Mouse (Mus musculus) midbrain, embryonic 16.5 days (tissue): ENCODE measurements around the gene Mtcl1. TPM values are rescaled to one million over a fixed set of nuclear protein-coding genes. Genes with fewer than 3 reads are reported as not detected.

ENCODE experiments used
- ATAC-seq: fragments of 200-750 bp; cut with Nextera tagmentation; 2 replicates; pipeline ENCODE4 v1.8.0; 2017; ENCODE audit warnings: moderate TSS enrichment
- H3K27ac ChIP-seq: fragments of 300-500 bp; sonication (generic); 2 replicates; pipeline ENCODE4 v1.5.1; 2014; ENCODE audit warnings: mild to moderate bottlenecking, low read length, mixed read lengths
- H3K27me3 ChIP-seq: fragments of 300-500 bp; sonication (generic); 2 replicates; pipeline ENCODE4 v1.6.1; 2014; ENCODE audit warnings: low read depth, low read length, mixed read lengths; ENCODE audit not compliant: control insufficient read depth, insufficient read depth
- H3K36me3 ChIP-seq: fragments of 300-500 bp; sonication (generic); 2 replicates; pipeline ENCODE4 v1.6.1; 2014; ENCODE audit warnings: mild to moderate bottlenecking, low read length, moderate library complexity, mixed read lengths; ENCODE audit not compliant: control insufficient read depth, insufficient read depth
- H3K4me1 ChIP-seq: fragments of 300-500 bp; sonication (generic); 2 replicates; pipeline ENCODE4 v1.6.1; 2014; ENCODE audit warnings: mild to moderate bottlenecking, low read length, mixed read lengths; ENCODE audit not compliant: control insufficient read depth, insufficient read depth
- H3K4me2 ChIP-seq: fragments of 300-500 bp; sonication (generic); 2 replicates; pipeline ENCODE4 v1.6.1; 2014; ENCODE audit warnings: mild to moderate bottlenecking, low read length, mixed read lengths
- H3K4me3 ChIP-seq: fragments of 300-500 bp; sonication (generic); 2 replicates; pipeline ENCODE4 v1.5.1; 2014; ENCODE audit warnings: low read depth, mild to moderate bottlenecking, low read length, moderate library complexity, mixed read lengths
- H3K9ac ChIP-seq: fragments of 300-500 bp; sonication (generic); 2 replicates; pipeline ENCODE4 v1.6.1; 2014; ENCODE audit warnings: low read depth, low read length, mixed read lengths
- H3K9me3 ChIP-seq: fragments of 300-500 bp; sonication (generic); replicated peaks from 2 replicates; pipeline ENCODE4 v1.6.1; 2014; ENCODE audit warnings: mild to moderate bottlenecking, low read length, mixed read lengths; ENCODE audit not compliant: control insufficient read depth, poor library complexity, severe bottlenecking
- WGBS: fragments of 180-500 bp; shearing (Covaris S2); extraction: QIAGEN DNeasy Blood & Tissue Kit; methylation state at CpG from one replicate; pipeline ENCODE4 v1.1.7; 2014; 5-methylcytosine and 5-hydroxymethylcytosine counted together
- polyA plus RNA-seq: library from polyadenylated mRNA; unstranded; fragments of >200 nt; fragmentation: Nextera tagmentation; extraction: Ambion mirVana; gene quantifications from 2 replicates; pipeline ENCODE4 v1.2.1, GENCODE M21; 2015

Gene Mtcl1
- polyA plus RNA-seq, 1 experiment from 2014 or later = 29.4 TPM

GRCm38 (mm10) chr17:66481295-66481694 is 31.7 kb upstream of the Mtcl1 start:
- Histone ChIP-seq H3K4me3 (no peak overlapping the region), H3K4me1 (peaks cover 11% of the 10 kb centered on the region), H3K9ac (no peak overlapping the region), H3K27me3 (no peaks in the 10 kb centered on the region), H3K36me3 (no peaks in the 10 kb centered on the region), H3K4me2 (no peak overlapping the region), H3K9me3 (no peaks in the 10 kb centered on the region), H3K27ac (no peak overlapping the region)
- ATAC-seq = no peak
- 63% methylated on average over 4 of the region's 5 CpGs for WGBS

GRCm38 (mm10) chr17:66480491-66481278 is 31.1 kb upstream of the Mtcl1 start:
- Histone ChIP-seq H3K36me3 (no peaks in the 10 kb centered on the region), H3K9ac (no peak overlapping the region), H3K27me3 (no peaks in the 10 kb centered on the region), H3K27ac (peak overlapping the region; percentile 74; the same call in 1 of the 2 replicates), H3K9me3 (no peaks in the 10 kb centered on the region), H3K4me2 (peak overlapping the region; percentile 48), H3K4me3 (no peak overlapping the region), H3K4me1 (peaks cover 11% of the 10 kb centered on the region)
- peak; percentile 37 for ATAC-seq
- 13% methylated on average over 17 of the region's 17 CpGs for WGBS

GRCm38 (mm10) chr17:66479813-66480490 is 30.4 kb upstream of the Mtcl1 start:
- peak overlapping the region; percentile 32; the same call in 1 of the 2 replicates for H3K9ac ChIP-seq
- H3K36me3 ChIP-seq = no peaks in the 10 kb centered on the region
- no peaks in the 10 kb centered on the region for H3K27me3 ChIP-seq
- 5% methylated on average over 21 of the region's 21 CpGs for WGBS
- peaks cover 11% of the 10 kb centered on the region for H3K4me1 ChIP-seq
- peak; percentile 84 for ATAC-seq
- H3K4me3 ChIP-seq = 0 out of 2 replicates have a peak overlapping the region, but pooled peaks have one; percentile 1
- H3K27ac ChIP-seq = peak overlapping the region; percentile 74
- H3K4me2 ChIP-seq = peak overlapping the region; percentile 48
- no peaks in the 10 kb centered on the region for H3K9me3 ChIP-seq

GRCm38 (mm10) chr17:66479311-66479710 is 29.8 kb upstream of the Mtcl1 start:
- H3K4me3 ChIP-seq = peak overlapping the region; percentile 19; the same call in 1 of the 2 replicates
- peak; percentile 91 for ATAC-seq
- H3K36me3 ChIP-seq = no peaks in the 10 kb centered on the region
- peak overlapping the region; percentile 49 for H3K9ac ChIP-seq
- H3K9me3 ChIP-seq = peaks cover 4% of the 10 kb centered on the region; the same call in 1 of the 2 replicates
- H3K4me2 ChIP-seq = peak overlapping the region; percentile 48
- peak overlapping the region; percentile 74 for H3K27ac ChIP-seq
- 1% methylated on average over 13 of the region's 13 CpGs for WGBS
- peaks cover 11% of the 10 kb centered on the region for H3K4me1 ChIP-seq
- H3K27me3 ChIP-seq = no peaks in the 10 kb centered on the region

- H3K27ac ChIP-seq = no peak overlapping the region
- no peaks in the 10 kb centered on the region for H3K27me3 ChIP-seq
- H3K36me3 ChIP-seq = no peaks in the 10 kb centered on the region
- no peak overlapping the region for H3K4me3 ChIP-seq
- no peak overlapping the region for H3K9ac ChIP-seq
- H3K4me2 ChIP-seq = no peak overlapping the region
- WGBS = 92% methylated on average over 1 of the region's 1 CpGs
- ATAC-seq = no peak
- peaks cover 6% of the 10 kb centered on the region; the same call in 1 of the 2 replicates for H3K9me3 ChIP-seq
- H3K4me1 ChIP-seq = peaks cover 7% of the 10 kb centered on the region
These were observed 23.7 kb upstream of the Mtcl1 start for GRCm38 (mm10) chr17:66473205-66473604.

GRCm38 (mm10) chr17:66471775-66472174 is 22.2 kb upstream of the Mtcl1 start:
- Histone ChIP-seq H3K27me3 (no peaks in the 10 kb centered on the region), H3K36me3 (no peaks in the 10 kb centered on the region), H3K27ac (no peak overlapping the region), H3K9me3 (peaks cover 6% of the 10 kb centered on the region; the same call in 1 of the 2 replicates), H3K4me1 (peaks cover 7% of the 10 kb centered on the region), H3K9ac (no peak overlapping the region), H3K4me2 (no peak overlapping the region), H3K4me3 (no peak overlapping the region)
- no peak for ATAC-seq
- WGBS = 79% methylated on average over 5 of the region's 5 CpGs

- WGBS = 92% methylated on average over 4 of the region's 4 CpGs
- no peak for ATAC-seq
- no peak overlapping the region for H3K27ac ChIP-seq
These were observed 21.7 kb upstream of the Mtcl1 start for GRCm38 (mm10) chr17:66471252-66471651.

GRCm38 (mm10) chr17:66470020-66470419 is 20.5 kb upstream of the Mtcl1 start:
- Histone ChIP-seq H3K36me3 (no peaks in the 10 kb centered on the region), H3K9me3 (peaks cover 6% of the 10 kb centered on the region; the same call in 1 of the 2 replicates), H3K4me1 (peaks cover 7% of the 10 kb centered on the region), H3K4me3 (no peak overlapping the region), H3K27ac (no peak overlapping the region), H3K27me3 (no peaks in the 10 kb centered on the region), H3K4me2 (no peak overlapping the region), H3K9ac (no peak overlapping the region)
- WGBS = 27% methylated on average over 8 of the region's 8 CpGs
- ATAC-seq = no peak

More at GRCm38 (mm10) chr17:66471252-66471651, 21.7 kb upstream of the Mtcl1 start:
- Histone ChIP-seq H3K9me3 (peaks cover 6% of the 10 kb centered on the region; the same call in 1 of the 2 replicates), H3K27me3 (no peaks in the 10 kb centered on the region), H3K4me2 (no peak overlapping the region), H3K36me3 (no peaks in the 10 kb centered on the region), H3K9ac (no peak overlapping the region), H3K4me1 (peaks cover 7% of the 10 kb centered on the region), H3K4me3 (no peak overlapping the region)

GRCm38 (mm10) chr17:66457278-66457677 is 7.7 kb upstream of the Mtcl1 start:
- Histone ChIP-seq H3K36me3 (no peaks in the 10 kb centered on the region), H3K27me3 (no peaks in the 10 kb centered on the region), H3K4me3 (no peak overlapping the region), H3K4me2 (no peak overlapping the region), H3K9me3 (no peaks in the 10 kb centered on the region), H3K9ac (no peak overlapping the region), H3K27ac (no peak overlapping the region), H3K4me1 (no peaks in the 10 kb centered on the region)
- ATAC-seq = no peak
- 43% methylated on average over 1 of the region's 1 CpGs for WGBS
